Mouse (Mus musculus) olfactory bulb, adult 2 months (tissue): ENCODE results near the gene Prrg4. TPM values are rescaled to one million over a fixed set of nuclear protein-coding genes. Genes with fewer than 3 reads are reported as not detected.
"Not testable (repeated sequence)": the region's sequence is repeated elsewhere in the genome, so short reads cannot be mapped to it uniquely, and the experiment has no call there.

Experiments used
- H3K27ac ChIP-seq: fragments of 200-500 bp; 2 replicates; pipeline ENCODE4 v1.5.1; 2012; ENCODE audit warnings: low read depth, low read length; ENCODE audit not compliant: insufficient read depth
- H3K4me1 ChIP-seq: fragments of 200-500 bp; 2 replicates; pipeline ENCODE4 v1.6.1; 2012; ENCODE audit warnings: low read length; ENCODE audit not compliant: control insufficient read depth, insufficient read depth
- H3K4me3 ChIP-seq: fragments of 200-500 bp; 2 replicates; pipeline ENCODE4 v1.5.1; 2012; ENCODE audit warnings: mild to moderate bottlenecking, low read depth, low read length, moderate library complexity; ENCODE audit not compliant: insufficient read depth
- CTCF ChIP-seq: fragments of 200-500 bp; IDR thresholded peaks from 2 replicates; pipeline ENCODE4 v1.5.1; 2012; ENCODE audit warnings: low read depth, mild to moderate bottlenecking, low read length, moderate library complexity; ENCODE audit not compliant: insufficient read depth
- POLR2A ChIP-seq: fragments of 200-500 bp; IDR thresholded peaks from 2 replicates; pipeline ENCODE4 v1.6.1; 2012; ENCODE audit warnings: mild to moderate bottlenecking, low read depth, low read length, moderate library complexity; ENCODE audit not compliant: insufficient read depth
- WGBS: fragments of 180-500 bp; shearing (Covaris S2); methylation state at CpG from one replicate; pipeline ENCODE4 v1.1.7; 2018; 5-methylcytosine and 5-hydroxymethylcytosine counted together
- polyA plus RNA-seq: library from polyadenylated mRNA; stranded (reverse); fragments of >200 nt; gene quantifications from 2 replicates; pipeline ENCODE4 v1.2.4, GENCODE M21; 2012; ENCODE audit warnings: low replicate concordance; ENCODE audit not compliant: missing spikeins, insufficient read depth, insufficient read length

Gene Prrg4
- not detected in 2 replicates for polyA plus RNA-seq

GRCm38 (mm10) chr2:104849276-104849990, at the start of gene Prrg4:
TSS of gene Prrg4 (minus strand) at chr2:104849876.
- WGBS = under 1% methylated on average over 62 of the region's 62 CpGs
- TF ChIP-seq CTCF = no peak
- TF ChIP-seq POLR2A = no peak
- Histone ChIP-seq H3K27ac (no peak within 1 kb of the TSS), H3K4me1 (peaks cover 8% of the 10 kb centered on the region), H3K4me3 (peak within 1 kb of the TSS; percentile 59)

- Histone ChIP-seq H3K4me1 (no peaks in the 10 kb centered on the region), H3K4me3 (no peak overlapping the region), H3K27ac (no peak overlapping the region)
- TF ChIP-seq POLR2A = no peak
- TF ChIP-seq CTCF = no peak
- 23% methylated on average over 10 of the region's 10 CpGs for WGBS
Observed at GRCm38 (mm10) chr2:104887882-104888566, 38.3 kb upstream of the Prrg4 start.

DNA sequence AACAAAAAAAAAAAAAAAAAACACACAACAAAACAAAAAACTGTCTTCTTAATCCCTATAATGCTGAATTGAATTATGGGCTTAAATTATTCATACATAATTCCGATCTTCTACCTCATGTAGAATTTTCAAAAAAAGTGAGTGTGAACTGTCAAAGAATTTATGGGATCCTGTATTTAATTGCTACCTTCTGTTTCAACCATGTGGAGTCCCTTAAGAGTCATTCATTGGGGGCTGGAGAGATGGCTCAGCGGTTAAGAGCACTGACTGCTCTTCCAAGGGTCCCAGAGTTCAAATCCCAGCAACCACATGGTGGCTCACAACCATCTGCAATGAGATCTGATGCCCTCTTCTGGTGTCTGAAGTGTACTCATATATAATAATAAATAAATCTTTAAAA, 37.7 kb upstream of the Prrg4 start:
- not testable (repeated sequence) for H3K4me3 ChIP-seq, H3K4me1 ChIP-seq, H3K27ac ChIP-seq
- WGBS = 62% methylated on average over 2 of the region's 2 CpGs

- Histone ChIP-seq H3K4me3 (no peak overlapping the region), H3K27ac (no peak overlapping the region), H3K4me1 (no peaks in the 10 kb centered on the region)
- TF ChIP-seq POLR2A (no peak), CTCF (no peak)
- WGBS = 90% methylated on average over 18 of the region's 18 CpGs
Observed at GRCm38 (mm10) chr2:104886109-104886508, 36.4 kb upstream of the Prrg4 start.

GRCm38 (mm10) chr2:104878794-104879193, 29.1 kb upstream of the Prrg4 start:
- no peaks in the 10 kb centered on the region for H3K4me1 ChIP-seq
- H3K27ac ChIP-seq = no peak overlapping the region
- WGBS = 74% methylated on average over 8 of the region's 8 CpGs
- TF ChIP-seq POLR2A (no peak), CTCF (no peak)
- no peak overlapping the region for H3K4me3 ChIP-seq

DNA sequence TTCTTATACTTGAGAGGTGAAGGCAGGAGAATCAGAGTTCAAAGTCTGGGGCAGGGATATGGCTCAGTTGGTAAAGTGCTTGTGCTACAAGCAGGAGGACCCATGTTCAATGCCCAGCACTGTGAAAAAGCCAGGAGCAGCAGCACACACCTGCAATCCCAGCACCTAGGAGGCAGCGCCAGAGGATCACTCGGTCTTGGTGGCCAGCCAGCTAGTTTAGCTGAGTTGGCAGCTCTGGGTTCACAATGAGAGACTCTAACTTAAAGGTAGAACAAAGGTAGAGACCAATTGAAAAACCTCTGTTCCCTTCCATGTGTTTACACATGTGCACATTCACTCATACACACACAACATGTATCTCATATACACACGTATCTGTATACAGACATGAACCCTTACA, 19.4 kb upstream of the Prrg4 start:
- Histone ChIP-seq H3K4me3 (no peak overlapping the region), H3K27ac (no peak overlapping the region), H3K4me1 (no peaks in the 10 kb centered on the region)
- no peak for TF ChIP-seq POLR2A
- no peak for TF ChIP-seq CTCF
- WGBS = 91% methylated on average over 3 of the region's 3 CpGs

- no peak for TF ChIP-seq CTCF
- TF ChIP-seq POLR2A = no peak
- H3K27ac ChIP-seq = no peak within 1 kb of the TSS
- no peak within 1 kb of the TSS for H3K4me3 ChIP-seq
- no peaks in the 10 kb centered on the region for H3K4me1 ChIP-seq
- WGBS = 88% methylated on average over 13 of the region's 13 CpGs
Observed at GRCm38 (mm10) chr2:104867282-104867855, 17.7 kb upstream of the Prrg4 start, which contains the start of gene Ccdc73. TSS of gene Ccdc73 (plus strand) at chr2:104867805.

- H3K4me3 ChIP-seq = no peak overlapping the region
- H3K27ac ChIP-seq = no peak overlapping the region
- H3K4me1 ChIP-seq = no peaks in the 10 kb centered on the region
- TF ChIP-seq CTCF (no peak), POLR2A (no peak)
- 90% methylated on average over 4 of the region's 4 CpGs for WGBS
Observed at GRCm38 (mm10) chr2:104864176-104864860, 14.6 kb upstream of the Prrg4 start.

- Histone ChIP-seq H3K4me3 (no peak overlapping the region), H3K27ac (no peak overlapping the region), H3K4me1 (no peaks in the 10 kb centered on the region)
- WGBS = 76% methylated on average over 10 of the region's 10 CpGs
- TF ChIP-seq POLR2A (no peak), CTCF (no peak)
Observed at GRCm38 (mm10) chr2:104860426-104860825, 10.8 kb upstream of the Prrg4 start.
